Mouse (Mus musculus) liver, embryonic 11.5 days (tissue): ENCODE measurements around the gene Pgp. TPM values are rescaled to one million over a fixed set of nuclear protein-coding genes. Genes with fewer than 3 reads are reported as not detected.
A peak's percentile ranks its signal among the peaks of the same experiment; 100 is the strongest.
"Not testable (repeated sequence)": the region's sequence is repeated elsewhere in the genome, so short reads cannot be mapped to it uniquely, and the experiment has no call there.

Source experiments
- ATAC-seq: fragments of 200-750 bp; cut with Nextera tagmentation; replicated peaks from 2 replicates; pipeline ENCODE4 v1.8.0; 2017; ENCODE audit warnings: moderate number of reproducible peaks, mild to moderate bottlenecking, moderate TSS enrichment, moderate library complexity; ENCODE audit not compliant: low FRiP score
- DNase-seq: peaks from one replicate; pipeline ENCODE4 v3.0.0-alpha.2; 2017; ENCODE audit warnings: low spot score
- H3K27ac ChIP-seq: fragments of 300-500 bp; sonication (generic); 2 replicates; pipeline ENCODE4 v1.5.1; 2014; ENCODE audit warnings: mild to moderate bottlenecking, low read depth, low read length, control low read depth
- H3K27me3 ChIP-seq: fragments of 300-500 bp; sonication (generic); replicated peaks from 2 replicates; pipeline ENCODE4 v1.6.1; 2014; ENCODE audit warnings: low read length, mixed read lengths; ENCODE audit not compliant: control insufficient read depth, insufficient read depth
- H3K36me3 ChIP-seq: fragments of 300-500 bp; sonication (generic); 2 replicates; pipeline ENCODE4 v1.6.1; 2014; ENCODE audit warnings: mild to moderate bottlenecking, low read length, moderate library complexity, mixed read lengths; ENCODE audit not compliant: control insufficient read depth, insufficient read depth
- H3K4me1 ChIP-seq: fragments of 300-500 bp; sonication (generic); replicated peaks from 2 replicates; pipeline ENCODE4 v1.6.1; 2014; ENCODE audit warnings: low read length, mixed read lengths; ENCODE audit not compliant: control insufficient read depth, insufficient read depth
- H3K4me2 ChIP-seq: fragments of 300-500 bp; sonication (generic); 2 replicates; pipeline ENCODE4 v1.6.1; 2014; ENCODE audit warnings: mild to moderate bottlenecking, control low read depth, moderate library complexity
- H3K4me3 ChIP-seq: fragments of 300-500 bp; sonication (generic); 2 replicates; pipeline ENCODE4 v1.5.1; 2014; ENCODE audit warnings: low read depth, low read length, control low read depth
- H3K9ac ChIP-seq: fragments of 300-500 bp; sonication (generic); 2 replicates; pipeline ENCODE4 v1.6.1; 2014; ENCODE audit warnings: low read depth, low read length, control low read depth
- H3K9me3 ChIP-seq: fragments of 300-500 bp; sonication (generic); 2 replicates; pipeline ENCODE4 v1.6.1; 2016; ENCODE audit warnings: low read length, inconsistent platforms, mixed read lengths; ENCODE audit not compliant: control insufficient read depth
- WGBS: fragments of 180-500 bp; shearing (Covaris S2); extraction: QIAGEN DNeasy Blood & Tissue Kit; methylation state at CpG from one replicate; pipeline ENCODE4 v1.1.7; 2014; 5-methylcytosine and 5-hydroxymethylcytosine counted together
- polyA plus RNA-seq: library from polyadenylated mRNA; unstranded; fragments of >200 nt; fragmentation: Nextera tagmentation; extraction: Ambion mirVana; gene quantifications from 2 replicates; pipeline ENCODE4 v1.2.1, GENCODE M21; 2014

Gene Pgp
- 119 and 123 TPM in 2 replicates for polyA plus RNA-seq

GRCm38 (mm10) chr17:24469910-24470602, at the start of gene Pgp, which contains the start of gene E4f1:
TSS of gene Pgp (plus strand) at chr17:24470392.
TSS of gene E4f1 (minus strand) at chr17:24470313.
- Histone ChIP-seq H3K27ac (peak within 1 kb of the TSS; percentile 95), H3K36me3 (peaks cover 13% of the 10 kb centered on the region; the same call in 1 of the 2 replicates), H3K4me2 (peak within 1 kb of the TSS; percentile 98), H3K9me3 (no peaks in the 10 kb centered on the region), H3K27me3 (no peaks in the 10 kb centered on the region), H3K4me1 (peaks cover 16% of the 10 kb centered on the region), H3K4me3 (peak within 1 kb of the TSS; percentile 89), H3K9ac (peak within 1 kb of the TSS; percentile 99)
- ATAC-seq: peak; percentile 97
- peak; percentile 98 for DNase-seq
- under 1% methylated on average over 75 of the region's 75 CpGs for WGBS

DNA sequence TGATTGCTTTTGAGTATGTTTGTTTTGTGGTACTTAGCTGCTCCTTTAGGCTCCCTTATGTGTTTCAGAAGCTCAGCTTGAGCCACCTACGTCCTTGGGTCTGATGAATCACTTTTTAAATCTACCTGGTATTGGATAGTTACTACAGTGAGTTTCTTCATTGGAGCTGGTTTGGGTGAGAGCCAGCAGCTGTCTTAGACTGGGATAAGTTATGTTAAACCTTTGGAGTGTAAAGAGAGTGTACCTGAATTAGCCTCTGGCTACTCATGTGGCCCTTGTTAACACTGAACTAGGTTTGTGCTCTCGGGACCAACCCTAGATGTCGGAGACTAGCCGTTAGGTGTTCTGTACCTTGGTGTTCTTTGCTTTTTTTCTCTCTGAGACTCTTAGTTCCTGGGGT, 47.1 kb upstream of the Pgp start:
- Histone ChIP-seq H3K4me2 (no peak overlapping the region), H3K4me1 (0 out of 2 replicates have a peak, but pooled peaks cover 5% of the 10 kb centered on the region), H3K36me3 (peaks cover 59% of the 10 kb centered on the region), H3K9ac (no peak overlapping the region), H3K9me3 (no peaks in the 10 kb centered on the region), H3K27ac (no peak overlapping the region), H3K27me3 (no peaks in the 10 kb centered on the region), H3K4me3 (no peak overlapping the region)
- WGBS: 94% methylated on average over 4 of the region's 4 CpGs
- ATAC-seq (no peak), DNase-seq (no peak)

DNA sequence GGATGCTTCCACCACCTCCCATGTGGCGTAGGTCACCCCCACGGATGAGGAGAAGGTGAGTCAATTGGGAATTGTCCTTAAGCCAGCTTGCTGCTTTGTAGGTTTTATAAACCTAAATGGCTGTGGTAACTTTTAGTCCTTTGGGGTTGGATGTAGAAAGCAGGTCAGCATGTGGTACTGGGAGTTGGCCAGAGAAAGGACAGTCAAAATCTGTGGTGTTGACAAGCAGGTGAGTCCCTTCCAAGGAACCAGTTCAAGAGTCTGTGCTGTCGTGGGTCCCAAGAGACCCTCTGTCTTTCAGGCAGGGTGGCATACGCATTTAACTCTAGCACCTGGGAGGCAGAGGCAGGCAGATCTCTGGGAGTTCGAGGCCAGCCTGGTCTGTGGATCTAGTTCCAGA, 45.7 kb upstream of the Pgp start:
- H3K4me3 ChIP-seq: no peak overlapping the region
- no peak for DNase-seq
- no peak overlapping the region for H3K9ac ChIP-seq
- no peaks in the 10 kb centered on the region for H3K9me3 ChIP-seq
- H3K27me3 ChIP-seq: no peaks in the 10 kb centered on the region
- H3K27ac ChIP-seq: no peak overlapping the region
- no peak for ATAC-seq
- H3K4me2 ChIP-seq: no peak overlapping the region
- peaks cover 46% of the 10 kb centered on the region for H3K36me3 ChIP-seq
- H3K4me1 ChIP-seq: 0 out of 2 replicates have a peak, but pooled peaks cover 5% of the 10 kb centered on the region
- WGBS: 89% methylated on average over 5 of the region's 5 CpGs

- not testable (repeated sequence) for H3K4me2 ChIP-seq, ATAC-seq, H3K27me3 ChIP-seq, H3K4me3 ChIP-seq, H3K27ac ChIP-seq, H3K4me1 ChIP-seq, H3K9ac ChIP-seq, DNase-seq, H3K9me3 ChIP-seq
- WGBS: 92% methylated on average over 5 of the region's 8 CpGs
- H3K36me3 ChIP-seq: peaks cover 41% of the 10 kb centered on the region
These were observed 44.9 kb upstream of the Pgp start for GRCm38 (mm10) chr17:24425326-24425725.

GRCm38 (mm10) chr17:24425905-24426304, 44.3 kb upstream of the Pgp start:
- Histone ChIP-seq H3K9me3 (no peaks in the 10 kb centered on the region), H3K36me3 (peaks cover 37% of the 10 kb centered on the region), H3K27ac (no peak overlapping the region), H3K4me2 (peak overlapping the region; percentile 80), H3K4me3 (peak overlapping the region; percentile 71), H3K4me1 (0 out of 2 replicates have a peak, but pooled peaks cover 5% of the 10 kb centered on the region), H3K9ac (no peak overlapping the region; the same call in 1 of the 2 replicates), H3K27me3 (no peaks in the 10 kb centered on the region)
- DNase-seq: no peak
- no peak for ATAC-seq
- 85% methylated on average over 7 of the region's 7 CpGs for WGBS

DNA sequence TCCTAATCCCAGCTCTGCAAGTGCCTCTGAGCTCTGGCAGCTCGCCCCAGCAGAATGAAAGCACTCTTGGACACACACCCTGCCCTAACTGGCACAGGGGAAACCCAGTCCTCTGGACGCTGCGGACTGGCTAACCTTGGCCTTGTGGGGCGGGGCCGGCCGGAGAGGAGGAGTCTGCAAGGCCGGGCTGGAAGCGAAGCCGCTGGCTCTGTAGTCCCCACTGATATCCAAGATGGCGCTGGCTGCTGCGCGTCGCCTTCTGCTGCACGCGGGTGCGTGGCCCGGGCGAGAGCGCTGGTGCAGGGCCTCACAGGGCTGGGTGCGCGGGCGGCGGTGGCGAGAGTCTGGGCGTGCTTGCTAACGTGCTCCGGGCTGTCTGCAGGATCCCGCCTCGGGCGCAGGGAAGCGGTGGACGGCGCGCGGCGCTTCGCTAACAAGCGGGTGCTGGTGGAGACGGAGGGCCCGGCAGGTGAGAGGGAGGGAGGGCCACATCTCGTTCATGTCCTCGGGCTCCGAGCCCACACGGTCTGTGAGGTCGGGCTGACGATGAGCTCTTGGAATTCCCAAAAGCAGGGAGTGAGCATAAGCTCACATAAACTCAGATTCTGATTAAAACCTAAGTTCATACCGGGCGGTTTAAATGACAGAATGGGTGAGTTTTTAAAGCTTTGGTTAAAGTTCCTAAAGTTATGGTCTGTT, 43.6 kb upstream of the Pgp start, which contains the start of gene Eci1:
Eci1 (plus strand) TSS at position 171 of the 699 bp plus-strand sequence.
- no peaks in the 10 kb centered on the region for H3K9me3 ChIP-seq
- peak within 1 kb of the TSS; percentile 71 for H3K4me3 ChIP-seq
- 0 out of 2 replicates have a peak, but pooled peaks cover 5% of the 10 kb centered on the region for H3K4me1 ChIP-seq
- H3K9ac ChIP-seq: peak within 1 kb of the TSS; percentile 90
- peak; percentile 98 for ATAC-seq
- under 1% methylated on average over 48 of the region's 48 CpGs for WGBS
- peaks cover 30% of the 10 kb centered on the region for H3K36me3 ChIP-seq
- peak; percentile 92 for DNase-seq
- peak within 1 kb of the TSS; percentile 80 for H3K4me2 ChIP-seq
- H3K27ac ChIP-seq: peak within 1 kb of the TSS; percentile 88
- H3K27me3 ChIP-seq: no peaks in the 10 kb centered on the region

DNA sequence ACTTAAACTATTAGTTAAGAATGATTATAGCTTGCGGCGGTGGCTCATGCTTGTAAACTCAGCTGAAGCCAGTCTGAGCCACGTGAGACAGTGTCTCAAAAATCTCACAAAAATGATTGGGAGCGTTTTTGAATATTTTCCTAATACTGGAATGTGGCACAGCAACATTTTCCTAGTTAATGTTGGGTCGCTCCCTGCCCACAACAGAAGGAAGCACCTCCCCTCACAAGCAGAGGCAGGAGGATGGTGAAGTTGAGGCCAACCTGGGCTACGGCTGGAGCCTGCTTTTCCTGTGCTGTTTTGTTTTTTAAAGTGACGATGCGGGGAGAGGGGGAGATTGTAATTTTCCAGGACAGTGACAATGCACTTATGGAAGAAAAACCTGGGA, 43.0 kb upstream of the Pgp start:
- ATAC-seq (peak; percentile 30; the same call in 1 of the 2 replicates), DNase-seq (peak; percentile 42)
- H3K27ac ChIP-seq: peak overlapping the region; percentile 88
- H3K27me3 ChIP-seq: no peaks in the 10 kb centered on the region
- peaks cover 26% of the 10 kb centered on the region for H3K36me3 ChIP-seq
- peak overlapping the region; percentile 80 for H3K4me2 ChIP-seq
- H3K4me1 ChIP-seq: 0 out of 2 replicates have a peak, but pooled peaks cover 5% of the 10 kb centered on the region
- H3K9me3 ChIP-seq: no peaks in the 10 kb centered on the region
- WGBS: 3% methylated on average over 8 of the region's 8 CpGs
- H3K4me3 ChIP-seq: peak overlapping the region; percentile 71
- peak overlapping the region; percentile 90 for H3K9ac ChIP-seq

GRCm38 (mm10) chr17:24429201-24429983, 40.8 kb upstream of the Pgp start:
- Histone ChIP-seq H3K4me1 (0 out of 2 replicates have a peak, but pooled peaks cover 5% of the 10 kb centered on the region), H3K36me3 (peaks cover 12% of the 10 kb centered on the region), H3K27ac (no peak overlapping the region), H3K4me3 (no peak overlapping the region), H3K9me3 (no peaks in the 10 kb centered on the region), H3K27me3 (no peaks in the 10 kb centered on the region), H3K4me2 (no peak overlapping the region), H3K9ac (no peak overlapping the region)
- WGBS: 83% methylated on average over 14 of the region's 14 CpGs
- ATAC-seq: no peak
- DNase-seq: no peak
